Mouse (Mus musculus) stomach, embryonic 15.5 days (tissue): Measurements from ENCODE around the gene Siah2. TPM values are rescaled to one million over a fixed set of nuclear protein-coding genes. Genes with fewer than 3 reads are reported as not detected.

ENCODE experiments used
- ATAC-seq: fragments of 200-750 bp; cut with Nextera tagmentation; 2 replicates; pipeline ENCODE4 v1.8.0; 2017; ENCODE audit warnings: low read depth, moderate number of reproducible peaks, moderate TSS enrichment; ENCODE audit not compliant: insufficient read depth, low FRiP score
- H3K27ac ChIP-seq: fragments of 300-500 bp; sonication (generic); 2 replicates; pipeline ENCODE4 v1.5.1; 2015; ENCODE audit warnings: mild to moderate bottlenecking, inconsistent platforms
- H3K27me3 ChIP-seq: fragments of 300-500 bp; sonication (generic); replicated peaks from 2 replicates; pipeline ENCODE4 v1.6.1; 2015; ENCODE audit warnings: inconsistent platforms
- H3K36me3 ChIP-seq: fragments of 300-500 bp; sonication (generic); 2 replicates; pipeline ENCODE4 v1.6.1; 2015; ENCODE audit warnings: inconsistent platforms
- H3K4me1 ChIP-seq: fragments of 300-500 bp; sonication (generic); 2 replicates; pipeline ENCODE4 v1.6.1; 2015; ENCODE audit warnings: inconsistent platforms
- H3K4me2 ChIP-seq: fragments of 300-500 bp; sonication (generic); 2 replicates; pipeline ENCODE4 v1.6.1; 2015; ENCODE audit warnings: mild to moderate bottlenecking, inconsistent platforms
- H3K4me3 ChIP-seq: fragments of 300-500 bp; sonication (generic); replicated peaks from 2 replicates; pipeline ENCODE4 v1.5.1; 2015; ENCODE audit warnings: inconsistent platforms
- H3K9ac ChIP-seq: fragments of 300-500 bp; sonication (generic); 2 replicates; pipeline ENCODE4 v1.6.1; 2015; ENCODE audit warnings: inconsistent platforms
- H3K9me3 ChIP-seq: fragments of 300-500 bp; sonication (generic); 2 replicates; pipeline ENCODE4 v1.6.1; 2016; ENCODE audit warnings: inconsistent platforms
- WGBS: fragments of 180-500 bp; shearing (Covaris S2); methylation state at CpG from one replicate; pipeline ENCODE4 v1.1.7; 2015; 5-methylcytosine and 5-hydroxymethylcytosine counted together
- polyA plus RNA-seq: library from polyadenylated mRNA; unstranded; fragments of >200 nt; fragmentation: Nextera tagmentation; extraction: Ambion mirVana; gene quantifications from 2 replicates; pipeline ENCODE4 v1.2.1, GENCODE M21; 2015

Gene Siah2
- polyA plus RNA-seq, 1 experiment from 2014 or later, result 6.0 TPM

DNA sequence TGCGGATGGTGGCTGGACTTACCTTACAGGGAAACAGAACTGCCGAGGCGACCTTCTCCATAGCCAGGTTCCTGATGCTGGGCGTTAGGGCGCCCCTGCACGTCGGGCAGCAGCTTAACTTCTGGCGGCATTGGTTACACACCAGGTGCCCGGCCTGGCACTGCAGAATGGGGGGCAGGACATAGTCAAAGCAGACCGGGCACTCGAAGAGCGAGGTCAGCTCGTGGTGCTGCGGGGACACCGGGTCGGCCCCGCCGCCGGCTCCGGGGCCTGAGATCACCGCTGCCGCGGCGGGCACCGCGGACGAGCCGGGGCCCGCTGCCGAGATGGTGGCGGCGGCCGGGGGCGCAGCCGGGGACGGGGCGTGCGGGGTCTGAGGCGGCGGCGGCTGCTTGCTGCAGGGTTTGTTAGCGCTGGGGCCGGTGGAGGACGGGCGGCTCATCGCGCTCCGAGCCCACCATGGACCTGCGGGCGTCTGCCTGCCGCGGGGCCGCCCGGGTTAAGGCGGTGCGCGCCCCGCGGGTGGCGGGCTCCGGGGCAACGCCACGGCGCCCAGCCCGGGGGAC is 743 bp downstream of the Siah2 start:
- H3K4me1 ChIP-seq, result peaks cover 10% of the 10 kb centered on the region
- peak overlapping the region; percentile 85 for H3K4me3 ChIP-seq
- peak overlapping the region; percentile 82 for H3K9ac ChIP-seq
- peak overlapping the region; percentile 94 for H3K27ac ChIP-seq
- ATAC-seq, result peak; percentile 23; the same call in 1 of the 2 replicates
- H3K9me3 ChIP-seq, result no peaks in the 10 kb centered on the region
- H3K4me2 ChIP-seq, result peak overlapping the region; percentile 96
- no peaks in the 10 kb centered on the region for H3K36me3 ChIP-seq
- H3K27me3 ChIP-seq, result 0 out of 2 replicates have a peak, but pooled peaks cover 3% of the 10 kb centered on the region
- WGBS, result under 1% methylated on average over 43 of the region's 65 CpGs

DNA sequence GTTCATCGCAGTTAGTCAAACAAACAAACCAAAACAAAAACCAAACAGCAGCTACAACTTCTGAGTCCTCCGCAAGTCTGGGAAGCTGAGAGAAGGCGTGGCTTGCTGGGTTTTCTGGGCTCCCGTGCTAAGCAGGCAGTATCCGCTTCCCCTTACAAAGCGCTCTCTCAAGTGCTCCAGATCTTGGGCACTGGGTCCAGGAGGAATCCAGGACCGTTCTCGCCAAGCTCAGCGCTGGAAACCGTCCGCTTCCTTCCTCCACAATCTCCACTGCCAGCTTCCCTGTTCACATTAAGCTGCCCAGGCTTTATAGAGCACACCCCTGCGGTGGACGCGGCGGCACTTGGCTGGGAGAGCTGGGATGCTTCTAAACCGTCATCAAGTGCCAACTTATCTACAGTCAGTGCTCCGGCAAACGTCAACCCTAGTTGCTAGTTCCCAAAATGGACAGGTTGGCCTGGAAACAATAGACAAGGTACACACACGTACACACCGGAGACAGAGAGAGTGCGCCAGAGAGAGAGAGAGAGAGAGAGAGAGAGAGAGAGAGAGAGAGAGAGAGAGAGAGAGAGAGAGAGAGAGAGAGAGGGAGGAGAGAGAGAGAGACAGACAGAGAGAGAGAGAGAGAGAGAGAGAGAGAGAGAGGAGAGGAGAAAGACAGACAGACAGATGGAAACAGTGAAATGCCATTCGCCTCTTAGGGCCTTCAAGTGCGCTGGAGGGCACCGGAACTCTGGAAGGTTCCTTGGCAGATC is 1.4 kb downstream of the Siah2 start:
- Histone ChIP-seq H3K4me1 (peaks cover 10% of the 10 kb centered on the region), H3K27ac (peak overlapping the region; percentile 94), H3K27me3 (0 out of 2 replicates have a peak, but pooled peaks cover 3% of the 10 kb centered on the region), H3K4me3 (peak overlapping the region; percentile 85), H3K36me3 (no peaks in the 10 kb centered on the region), H3K9ac (peak overlapping the region; percentile 82; the same call in 1 of the 2 replicates), H3K9me3 (no peaks in the 10 kb centered on the region), H3K4me2 (peak overlapping the region; percentile 96)
- under 1% methylated on average over 24 of the region's 24 CpGs for WGBS
- ATAC-seq, result peak; percentile 36; the same call in 1 of the 2 replicates

DNA sequence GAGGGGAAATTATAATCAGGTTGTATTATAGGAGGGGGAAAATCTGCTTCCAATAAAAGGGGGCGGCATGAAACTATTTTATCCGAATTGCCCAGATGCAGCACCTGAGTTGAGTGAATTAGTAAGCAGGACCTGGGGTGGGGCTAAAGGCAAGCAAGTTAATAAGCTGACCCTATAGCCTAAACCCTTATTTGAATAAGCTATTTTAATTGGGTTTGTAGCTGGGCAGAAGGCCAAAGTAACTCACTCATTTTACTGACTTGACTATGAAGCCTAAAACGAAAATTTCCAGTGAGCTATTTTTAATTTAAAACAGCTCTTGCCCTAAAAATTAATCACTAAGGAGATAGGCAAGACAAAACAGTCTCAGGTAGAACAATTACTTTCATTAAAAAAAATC is 2.5 kb downstream of the Siah2 start:
- Histone ChIP-seq H3K4me2 (peak overlapping the region; percentile 96; the same call in 1 of the 2 replicates), H3K9ac (no peak overlapping the region), H3K4me1 (peaks cover 10% of the 10 kb centered on the region), H3K9me3 (no peaks in the 10 kb centered on the region), H3K36me3 (no peaks in the 10 kb centered on the region), H3K27me3 (0 out of 2 replicates have a peak, but pooled peaks cover 3% of the 10 kb centered on the region), H3K4me3 (no peak overlapping the region), H3K27ac (no peak overlapping the region)
- no peak for ATAC-seq
- WGBS, result 69% methylated on average over 3 of the region's 3 CpGs

DNA sequence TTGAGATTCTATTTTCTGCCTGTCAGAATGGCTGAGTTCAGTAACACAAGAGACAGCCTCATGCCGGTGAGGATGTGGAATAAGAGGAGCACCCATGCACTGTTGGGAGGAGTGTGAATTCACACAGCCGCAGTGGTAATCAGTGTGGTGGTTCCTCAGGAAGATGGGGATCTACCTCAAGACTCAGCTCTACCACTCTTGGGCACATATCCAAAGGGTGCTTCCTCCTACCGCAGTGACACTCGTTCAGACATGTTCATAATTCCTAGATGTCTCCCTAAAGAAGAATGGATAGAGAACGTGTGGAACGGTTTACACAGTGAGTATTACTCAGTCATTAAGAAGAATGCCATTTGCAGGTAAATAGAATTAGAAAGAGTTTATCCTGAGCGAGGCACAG is 3.1 kb downstream of the Siah2 start:
- Histone ChIP-seq H3K4me2 (no peak overlapping the region), H3K27me3 (0 out of 2 replicates have a peak, but pooled peaks cover 3% of the 10 kb centered on the region)

DNA sequence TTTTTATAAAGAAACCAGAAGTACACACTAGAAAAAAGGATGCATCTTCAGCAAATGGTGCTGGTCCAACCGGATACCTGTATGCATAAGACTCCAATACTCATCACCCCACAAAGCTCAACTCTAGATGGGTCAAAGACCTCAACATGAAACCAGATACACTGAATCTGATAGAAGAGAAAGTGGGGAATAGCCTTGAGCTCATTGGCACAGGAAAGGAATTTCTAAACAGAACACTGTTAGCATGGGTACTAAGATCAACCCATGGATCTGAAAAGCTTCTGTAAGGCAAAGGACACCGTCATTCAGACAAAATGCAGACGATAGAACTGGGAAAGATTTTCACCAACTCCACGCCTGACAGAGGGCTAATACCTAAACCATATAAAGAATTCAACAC is 3.6 kb downstream of the Siah2 start:
- 0 out of 2 replicates have a peak, but pooled peaks cover 3% of the 10 kb centered on the region for H3K27me3 ChIP-seq
- H3K9me3 ChIP-seq, result no peaks in the 10 kb centered on the region
- H3K9ac ChIP-seq, result no peak overlapping the region
- no peak overlapping the region for H3K4me3 ChIP-seq
- no peak overlapping the region for H3K27ac ChIP-seq
- WGBS, result 85% methylated on average over 4 of the region's 4 CpGs
- H3K36me3 ChIP-seq, result no peaks in the 10 kb centered on the region
- H3K4me2 ChIP-seq, result no peak overlapping the region
- peaks cover 10% of the 10 kb centered on the region for H3K4me1 ChIP-seq
- no peak for ATAC-seq

More for the DNA sequence above, 3.1 kb downstream of the Siah2 start:
- Histone ChIP-seq H3K27ac (no peak overlapping the region), H3K36me3 (no peaks in the 10 kb centered on the region), H3K4me1 (peaks cover 10% of the 10 kb centered on the region), H3K4me3 (no peak overlapping the region), H3K9ac (no peak overlapping the region), H3K9me3 (no peaks in the 10 kb centered on the region)
- ATAC-seq, result no peak
- 73% methylated on average over 7 of the region's 7 CpGs for WGBS

DNA sequence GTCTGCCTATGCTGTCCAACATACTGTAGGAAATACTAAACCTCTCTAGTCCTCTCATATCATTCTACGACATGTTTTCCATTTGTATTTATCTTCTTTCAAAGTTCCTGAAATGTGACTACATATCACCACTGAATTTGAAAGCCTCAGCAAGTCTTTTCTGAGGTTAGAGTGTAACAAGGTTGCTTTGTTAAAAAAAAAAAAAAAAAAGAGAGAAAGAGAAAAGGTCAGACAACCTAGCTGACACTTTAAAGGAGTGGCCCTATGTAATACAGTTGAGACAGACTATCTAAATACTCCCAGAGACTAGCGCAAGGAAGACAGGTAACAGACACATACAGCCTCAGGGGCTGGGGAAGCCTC is 5.3 kb downstream of the Siah2 start:
- 75% methylated on average over 2 of the region's 2 CpGs for WGBS
- Histone ChIP-seq H3K4me2 (no peak overlapping the region), H3K4me1 (peaks cover 7% of the 10 kb centered on the region; the same call in 1 of the 2 replicates), H3K36me3 (no peaks in the 10 kb centered on the region), H3K4me3 (no peak overlapping the region), H3K27me3 (no peaks in the 10 kb centered on the region), H3K9ac (no peak overlapping the region), H3K9me3 (no peaks in the 10 kb centered on the region), H3K27ac (no peak overlapping the region)
- no peak for ATAC-seq

DNA sequence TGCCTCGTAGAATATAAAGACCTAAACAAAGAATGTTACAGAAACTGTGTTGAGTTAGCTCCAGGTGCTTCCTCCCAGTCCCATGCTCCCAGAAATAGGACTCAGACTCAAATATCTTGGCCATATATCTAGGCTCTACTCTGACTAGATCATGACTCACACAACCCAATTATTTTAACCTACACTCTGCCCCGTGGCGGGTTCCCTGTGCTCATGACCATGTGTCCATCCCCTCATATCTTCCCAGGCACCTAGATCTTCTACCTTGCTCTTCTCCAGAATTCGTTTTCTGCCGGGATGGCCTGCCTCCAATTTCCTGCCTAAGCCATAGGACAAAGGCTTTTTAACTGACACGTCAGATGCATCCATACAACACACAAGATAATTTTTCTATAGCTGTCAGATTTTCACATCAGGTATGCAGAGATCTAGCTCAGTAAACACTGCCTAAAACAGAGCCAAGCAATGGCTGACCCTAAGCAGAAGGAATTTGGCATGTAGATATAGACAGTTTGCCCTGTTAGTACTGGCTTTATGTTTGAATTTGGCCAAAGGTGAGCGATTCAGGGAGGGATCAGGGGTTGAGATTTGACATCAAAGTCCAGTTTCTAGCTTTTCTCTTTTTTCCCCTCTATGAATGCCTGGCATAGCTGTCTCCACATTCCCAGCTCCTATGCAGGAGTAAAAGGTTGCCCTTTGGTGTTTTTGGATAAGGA is 5.8 kb downstream of the Siah2 start:
- no peak overlapping the region for H3K4me2 ChIP-seq
- no peak overlapping the region for H3K4me3 ChIP-seq
- no peaks in the 10 kb centered on the region for H3K27me3 ChIP-seq
- peaks cover 7% of the 10 kb centered on the region; the same call in 1 of the 2 replicates for H3K4me1 ChIP-seq
- WGBS, result 80% methylated on average over 7 of the region's 7 CpGs
- no peak for ATAC-seq
- no peaks in the 10 kb centered on the region for H3K9me3 ChIP-seq
- H3K36me3 ChIP-seq, result no peaks in the 10 kb centered on the region
- H3K27ac ChIP-seq, result no peak overlapping the region
- H3K9ac ChIP-seq, result no peak overlapping the region

DNA sequence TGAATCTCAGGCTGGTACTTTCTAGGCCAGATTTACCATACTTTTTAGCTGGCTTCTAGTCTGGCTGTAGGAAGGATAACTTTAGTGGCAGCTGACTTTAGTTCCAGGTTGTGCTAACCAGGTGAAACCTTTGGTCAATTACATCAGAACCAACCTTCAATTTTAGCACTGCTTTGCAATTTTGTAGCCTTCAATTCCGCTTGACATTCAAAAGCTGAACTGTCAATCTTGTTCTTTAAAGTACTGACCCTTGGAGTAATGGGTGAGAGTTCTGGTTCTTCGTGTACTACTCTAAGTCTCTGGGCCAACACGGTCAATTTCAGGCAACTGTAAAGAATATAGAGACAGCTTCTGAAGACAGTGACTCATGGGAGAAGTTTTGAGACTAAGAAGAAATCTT is 6.8 kb downstream of the Siah2 start:
- 89% methylated on average over 3 of the region's 3 CpGs for WGBS
- H3K4me1 ChIP-seq, result peaks cover 11% of the 10 kb centered on the region; the same call in 1 of the 2 replicates
- no peak for ATAC-seq
- no peaks in the 10 kb centered on the region for H3K36me3 ChIP-seq
- no peak overlapping the region for H3K4me2 ChIP-seq
- no peaks in the 10 kb centered on the region for H3K27me3 ChIP-seq
- no peak overlapping the region for H3K4me3 ChIP-seq
- no peaks in the 10 kb centered on the region for H3K9me3 ChIP-seq
- no peak overlapping the region for H3K27ac ChIP-seq
- no peak overlapping the region for H3K9ac ChIP-seq

DNA sequence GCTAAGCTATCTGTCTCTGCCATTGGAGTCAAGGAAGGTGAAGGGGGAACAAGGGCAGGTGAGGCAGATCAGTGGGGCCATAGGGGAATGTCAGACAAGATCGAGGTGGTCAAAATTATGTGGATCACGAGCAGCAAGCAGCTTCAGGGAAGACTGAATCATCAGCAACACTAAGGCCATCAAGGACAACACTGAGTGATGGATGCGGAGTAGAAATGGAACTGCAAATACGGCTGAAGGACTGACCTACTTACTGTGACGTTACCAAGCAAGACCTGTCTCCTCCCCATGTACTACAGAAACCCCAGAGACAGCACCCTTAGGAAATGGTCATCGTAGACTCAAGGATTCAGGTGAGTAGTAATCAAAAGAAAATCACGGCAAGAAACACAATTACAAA is 8.9 kb downstream of the Siah2 start:
- Histone ChIP-seq H3K27me3 (no peaks in the 10 kb centered on the region), H3K4me3 (no peak overlapping the region), H3K9ac (no peak overlapping the region), H3K4me2 (no peak overlapping the region), H3K36me3 (no peaks in the 10 kb centered on the region), H3K27ac (no peak overlapping the region), H3K4me1 (peaks cover 11% of the 10 kb centered on the region), H3K9me3 (no peaks in the 10 kb centered on the region)
- ATAC-seq, result no peak
- WGBS, result 65% methylated on average over 7 of the region's 7 CpGs

DNA sequence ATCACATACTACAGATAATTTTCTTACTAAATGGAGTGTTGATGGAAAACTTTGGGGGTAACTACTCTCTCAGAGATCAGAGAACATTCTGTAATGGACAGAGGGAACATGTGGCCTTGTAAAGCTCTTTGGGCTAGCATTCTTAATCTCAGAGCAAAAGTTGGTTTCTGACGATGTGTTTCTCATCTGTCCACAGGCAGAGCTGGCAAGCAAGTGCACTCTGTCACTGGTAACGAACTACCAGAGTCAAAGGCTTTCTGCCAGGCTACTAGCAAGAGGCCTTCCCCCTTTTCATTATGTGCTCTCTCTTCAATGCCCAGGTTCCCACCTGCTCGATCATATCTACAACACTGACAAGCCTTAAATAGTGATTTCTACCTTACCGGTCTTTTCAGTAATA is 9.9 kb downstream of the Siah2 start:
- H3K9ac ChIP-seq, result no peak overlapping the region
- H3K27me3 ChIP-seq, result no peaks in the 10 kb centered on the region
- ATAC-seq, result no peak
- H3K9me3 ChIP-seq, result no peaks in the 10 kb centered on the region
- peaks cover 14% of the 10 kb centered on the region for H3K4me1 ChIP-seq
- H3K36me3 ChIP-seq, result no peaks in the 10 kb centered on the region
- H3K27ac ChIP-seq, result no peak overlapping the region
- 40% methylated on average over 4 of the region's 4 CpGs for WGBS
- no peak overlapping the region for H3K4me2 ChIP-seq
- H3K4me3 ChIP-seq, result no peak overlapping the region

DNA sequence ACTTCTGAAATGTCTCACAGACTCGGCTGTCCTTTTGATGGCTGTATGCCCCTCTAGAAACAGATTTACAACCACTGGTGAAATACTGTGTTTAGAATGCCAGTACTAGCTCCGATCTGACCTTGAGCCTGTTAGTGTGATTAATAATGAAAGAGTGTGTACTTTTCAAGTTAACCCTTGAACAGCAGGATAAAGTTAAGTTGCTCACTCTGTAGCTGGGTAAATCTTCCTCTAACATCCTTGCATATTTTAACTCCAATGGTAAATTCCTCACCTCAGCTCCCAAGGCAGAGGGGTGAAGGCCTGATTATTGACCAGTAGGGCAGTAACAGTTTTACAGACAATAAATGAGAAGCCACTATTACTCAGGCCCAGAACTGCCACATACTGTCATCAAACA is 10.4 kb downstream of the Siah2 start:
- Histone ChIP-seq H3K9ac (no peak overlapping the region), H3K36me3 (no peaks in the 10 kb centered on the region), H3K4me3 (no peak overlapping the region), H3K27ac (no peak overlapping the region), H3K4me1 (peaks cover 14% of the 10 kb centered on the region), H3K27me3 (no peaks in the 10 kb centered on the region), H3K9me3 (no peaks in the 10 kb centered on the region), H3K4me2 (no peak overlapping the region)
- no peak for ATAC-seq
- WGBS, result 22% methylated on average over 2 of the region's 2 CpGs
